Mouse (Mus musculus) T-helper 2 cell (primary cell): ENCODE results near the gene Msln.

ENCODE experiments used
- in situ Hi-C: fragments of 300-600 bp; cut with MboI, MseI; formaldehyde crosslinking; loops from one replicate; pipeline ENCODE4 v1.15.1; 2025; ENCODE audit warnings: high pct_unique_total_duplicates

Msln gene

GRCm38 (mm10) chr17:25727265-25728008 is 26.7 kb downstream of the Msln start, which contains the start of the genes Chtf18 and Rpusd1:
Chtf18 (minus strand) TSS chr17:25727419.
Rpusd1 (plus strand) TSS chr17:25727670.
- in situ Hi-C loops, result loop anchor here (5.0 kb wide), 1 partner anchor 195 kb away; no protein-coding TSS in a partner anchor

GRCm38 (mm10) chr17:25725264-25725663 is 28.9 kb downstream of the Msln start:
- in situ Hi-C loops, result loop anchor here (5.0 kb wide), 1 partner anchor 197 kb away; no protein-coding TSS in a partner anchor

GRCm38 (mm10) chr17:25723919-25724318 is 30.3 kb downstream of the Msln start:
- in situ Hi-C loops, result no loop called here

- in situ Hi-C loops, result no loop called here
Measured at GRCm38 (mm10) chr17:25723470-25723869, 30.7 kb downstream of the Msln start.

- in situ Hi-C loops, result no loop called here
Measured at GRCm38 (mm10) chr17:25721476-25721875, 32.7 kb downstream of the Msln start.

- in situ Hi-C loops, result loop anchor here (10.0 kb wide), 1 partner anchor 953 kb away; no protein-coding TSS in a partner anchor
Measured at GRCm38 (mm10) chr17:25717691-25718090, 36.5 kb downstream of the Msln start.

- in situ Hi-C loops, result loop anchor here (10.0 kb wide), 1 partner anchor 952 kb away; no protein-coding TSS in a partner anchor
Measured at GRCm38 (mm10) chr17:25716711-25717637, 37.2 kb downstream of the Msln start, which contains the start of gene Gng13. Gng13 (plus strand) TSS chr17:25717171.

GRCm38 (mm10) chr17:25716130-25716529 is 38.0 kb downstream of the Msln start:
- in situ Hi-C loops, result loop anchor here (10.0 kb wide), 1 partner anchor 951 kb away; no protein-coding TSS in a partner anchor

GRCm38 (mm10) chr17:25715627-25716026 is 38.6 kb downstream of the Msln start:
- in situ Hi-C loops, result loop anchor here (10.0 kb wide), 1 partner anchor 951 kb away; no protein-coding TSS in a partner anchor

- in situ Hi-C loops, result loop anchor here (10.0 kb wide), 1 partner anchor 946 kb away; no protein-coding TSS in a partner anchor
Measured at GRCm38 (mm10) chr17:25711136-25711535, 43.0 kb downstream of the Msln start.

GRCm38 (mm10) chr17:25709994-25710393 is 44.2 kb downstream of the Msln start:
- in situ Hi-C loops, result loop anchor here (10.0 kb wide), 1 partner anchor 945 kb away; no protein-coding TSS in a partner anchor

GRCm38 (mm10) chr17:25700863-25701496 is 53.2 kb downstream of the Msln start:
- in situ Hi-C loops, result no loop called here
